Mouse (Mus musculus) right cerebral cortex, postnatal 14 days (tissue): ENCODE data around the gene Ccdc113.

Experiments
- DNase-seq: peaks from one replicate; pipeline ENCODE4 v3.0.0; 2022

Ccdc113 gene

GRCm38 (mm10) chr8:95607210-95607609, 73.3 kb downstream of the Ccdc113 start:
- no peak for DNase-seq
